Mouse (Mus musculus) ZHBTc4 (cell line): ENCODE measurements around the gene Rhoa.
A peak's percentile ranks its signal among the peaks of the same experiment; 100 is the strongest.
"Not testable (repeated sequence)": the region's sequence is repeated elsewhere in the genome, so short reads cannot be mapped to it uniquely, and the experiment has no call there.

Source experiments
- DNase-seq: peaks from one replicate; pipeline ENCODE4 v3.0.0-alpha.2; 2011; ENCODE audit warnings: low read depth, low spot score

Gene Rhoa

DNA sequence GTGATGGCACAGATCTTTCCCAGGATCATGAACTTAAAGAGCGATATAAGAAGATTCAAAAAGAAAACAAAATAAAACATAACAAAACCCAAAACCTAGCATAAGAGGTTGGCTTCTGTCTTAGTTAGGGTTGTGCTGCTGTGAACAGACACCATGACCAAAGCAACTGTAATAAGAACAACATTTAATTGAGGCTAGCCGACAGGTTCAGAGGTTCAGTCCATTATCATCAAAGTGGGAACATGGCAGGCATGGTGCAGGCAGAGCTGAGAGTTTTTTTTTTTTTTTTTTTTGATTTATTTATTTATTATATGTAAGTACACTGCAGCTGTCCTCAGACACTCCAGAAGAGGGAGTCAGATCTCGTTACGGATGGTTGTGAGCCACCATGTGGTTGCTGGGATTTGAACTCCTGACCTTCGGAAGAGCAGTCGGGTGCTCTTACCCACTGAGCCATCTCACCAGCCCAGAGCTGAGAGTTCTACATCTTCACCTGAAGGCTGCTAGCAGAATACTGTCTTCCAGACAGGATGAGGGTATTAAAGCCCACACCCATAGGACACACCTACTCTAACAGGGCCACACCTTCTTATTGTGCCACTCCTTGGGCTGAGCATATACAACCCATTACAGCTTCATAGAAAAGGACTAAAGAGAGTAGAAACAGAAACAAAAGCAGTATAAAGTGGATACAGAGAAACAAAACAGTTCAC lies 18.2 kb upstream of the Rhoa start:
- peak; percentile 71 for DNase-seq

DNA sequence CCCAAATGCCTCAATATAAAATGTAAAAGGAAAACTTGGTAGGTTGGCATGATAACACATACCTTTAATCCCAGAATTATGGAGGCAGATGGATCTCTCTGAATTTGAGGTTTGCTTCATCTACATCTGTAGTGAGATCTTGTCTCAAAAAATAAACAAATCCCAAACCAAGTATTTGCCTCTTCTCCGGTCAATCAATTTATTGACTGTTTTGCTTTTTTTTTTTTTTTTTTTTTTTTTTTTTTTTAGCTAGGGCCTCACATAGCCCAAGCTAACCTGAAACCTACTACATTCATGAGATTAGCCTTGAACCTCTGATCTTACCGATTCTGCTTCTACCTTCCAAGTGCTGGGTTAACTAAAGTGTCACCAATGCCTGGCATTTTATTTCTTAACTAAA lies 16.6 kb upstream of the Rhoa start:
- no peak for DNase-seq

DNA sequence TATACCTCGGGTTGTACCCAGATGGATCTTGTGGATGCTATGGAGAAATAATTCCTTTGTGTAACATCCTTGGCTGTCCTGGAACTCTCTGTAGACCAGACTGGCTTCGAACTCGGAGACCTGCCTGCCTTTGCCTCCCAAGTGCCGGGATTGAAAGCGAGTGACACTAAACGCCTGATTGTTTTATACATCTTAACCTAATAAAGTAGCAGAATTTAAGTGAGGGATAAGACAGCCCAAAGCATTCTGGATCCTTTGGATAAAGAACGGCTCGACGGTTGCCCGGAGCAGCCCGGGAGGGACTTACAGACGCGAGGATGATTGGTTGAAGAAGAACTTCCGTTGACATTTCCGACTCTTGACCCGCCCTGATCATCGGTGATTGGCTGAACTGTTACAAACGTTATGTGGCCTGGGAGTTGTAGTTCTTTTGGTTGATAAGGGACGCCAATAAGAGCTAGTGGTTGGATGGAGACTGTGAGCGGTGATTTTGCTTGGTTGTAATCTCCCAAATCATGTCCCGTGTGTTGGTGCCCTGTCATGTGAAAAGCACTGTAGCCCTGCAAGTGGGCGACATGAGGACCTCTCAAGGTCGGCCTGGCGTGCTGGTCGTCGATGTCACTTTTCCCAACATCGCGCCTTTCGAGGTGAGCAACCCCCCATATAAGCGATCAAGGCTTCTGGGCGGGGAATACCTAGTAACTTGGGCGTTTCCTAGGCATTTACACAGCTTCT lies 15.7 kb upstream of the Rhoa start, which contains the start of gene Nicn1:
Gene Nicn1, plus strand, starts transcription at position 414 of the 735 bp plus-strand sequence.
- peak; percentile 97 for DNase-seq

GRCm38 (mm10) chr9:108290773-108291172 lies 15.2 kb upstream of the Rhoa start:
- no peak for DNase-seq

DNA sequence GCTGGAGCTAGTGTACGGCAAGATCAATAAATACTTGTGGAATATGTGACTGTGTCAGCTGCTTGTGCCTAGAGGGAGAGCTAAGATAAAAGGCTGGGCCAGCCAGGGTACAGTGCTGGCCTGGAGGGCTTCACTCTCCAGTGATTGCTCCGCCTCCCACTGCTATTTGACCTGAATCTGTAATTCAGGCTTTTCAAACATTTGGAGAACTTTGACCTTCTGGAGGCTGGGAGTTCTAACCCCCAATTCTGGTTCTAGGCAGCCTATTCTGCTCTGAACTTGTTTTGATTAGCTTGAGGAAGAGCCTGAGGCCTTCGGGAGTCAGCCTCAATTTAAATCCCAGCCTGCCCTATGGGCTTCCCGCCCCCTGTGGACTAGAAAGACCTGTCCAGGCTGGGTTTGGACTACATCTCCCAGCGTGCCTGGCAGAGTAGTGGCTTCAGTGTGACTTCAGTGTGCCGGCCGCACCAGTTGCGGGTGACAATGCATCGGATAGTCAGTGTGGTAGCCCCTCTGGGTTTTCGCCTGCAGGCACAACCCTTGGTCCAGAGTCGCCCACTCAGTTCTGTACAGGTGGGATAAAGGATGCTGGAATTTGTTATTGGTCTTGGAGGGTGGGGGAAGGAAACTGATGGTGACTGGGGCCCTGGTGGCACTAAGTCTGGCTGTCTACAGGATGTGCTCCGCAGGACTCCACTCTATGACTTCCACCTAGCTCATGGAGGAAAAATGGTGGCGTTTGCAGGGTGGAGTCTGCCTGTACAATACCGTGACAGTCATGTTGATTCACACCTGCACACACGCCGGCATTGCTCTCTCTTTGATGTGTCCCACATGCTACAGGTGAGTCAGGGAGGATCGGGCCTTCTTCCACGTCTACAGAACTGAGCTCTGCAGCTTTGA lies 9.2 kb upstream of the Rhoa start, which contains the start of gene Amt:
Gene Amt, plus strand, starts transcription at position 401 of the 903 bp plus-strand sequence.
- DNase-seq: peak; percentile 99

DNA sequence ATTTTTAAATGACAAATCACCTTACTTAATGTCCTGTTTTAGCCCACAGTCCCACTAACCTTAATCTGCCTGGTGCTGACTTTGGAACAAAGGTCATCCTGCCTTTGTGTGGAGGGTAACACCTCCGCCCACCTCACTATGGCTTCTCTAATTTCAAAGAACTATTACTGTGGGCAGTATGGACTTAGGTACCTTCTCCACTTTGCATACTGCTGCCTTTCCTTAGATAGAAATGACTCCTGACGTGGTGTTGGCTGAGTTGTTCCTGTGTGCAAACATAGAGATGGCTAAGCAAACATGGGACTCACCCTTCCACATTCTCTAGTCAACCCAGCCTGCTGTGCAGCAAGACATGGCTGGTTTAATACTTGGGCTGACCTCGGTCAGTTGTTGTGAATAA lies 4.1 kb upstream of the Rhoa start:
- DNase-seq: peak; percentile 73

DNA sequence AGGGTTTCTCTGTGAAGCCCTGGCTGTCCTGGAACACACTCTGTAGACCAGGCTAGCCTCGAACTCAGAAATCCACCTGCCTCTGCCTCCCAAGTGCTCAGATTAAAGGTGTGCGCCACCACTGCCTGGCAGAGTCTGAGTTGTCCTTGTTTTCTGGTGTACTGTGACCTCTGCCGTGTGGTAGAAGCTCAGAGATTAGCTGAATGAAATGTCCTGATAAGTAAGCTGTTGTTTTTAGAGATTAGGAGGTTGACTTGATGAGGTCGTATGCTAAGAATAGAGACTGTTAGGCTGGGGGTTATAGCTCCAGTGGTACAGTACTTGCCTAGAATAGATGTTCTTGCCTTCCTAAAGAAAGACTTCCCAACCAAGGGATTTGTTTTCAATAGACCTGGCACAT lies 1.2 kb upstream of the Rhoa start:
- DNase-seq: no peak

- no peak for DNase-seq
Observed at GRCm38 (mm10) chr9:108305170-108305569, 759 bp upstream of the Rhoa start.

- peak; percentile 90 for DNase-seq
Observed at GRCm38 (mm10) chr9:108306571-108306980, 647 bp downstream of the Rhoa start.

- no peak for DNase-seq
Observed at GRCm38 (mm10) chr9:108307021-108307807, 1.3 kb downstream of the Rhoa start.

DNA sequence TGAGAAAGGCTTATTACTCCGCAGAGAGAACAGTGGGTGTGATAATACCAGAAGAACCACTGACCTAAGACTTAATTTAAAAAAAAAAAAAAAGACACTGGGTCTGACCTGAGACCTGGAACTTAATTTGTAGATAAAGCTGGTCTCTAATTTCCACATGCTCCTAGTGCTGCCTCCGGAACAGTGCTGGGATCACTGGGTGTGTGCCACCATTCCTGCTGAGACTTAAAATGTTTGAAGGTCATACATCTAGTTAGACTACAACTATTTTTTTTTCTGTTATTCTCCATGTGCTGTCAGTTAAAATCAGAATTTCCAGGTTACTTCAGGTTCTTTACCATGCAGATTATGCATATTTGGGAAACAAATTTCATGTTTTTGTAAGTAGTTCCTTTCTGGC lies 2.2 kb downstream of the Rhoa start:
- DNase-seq: no peak

DNA sequence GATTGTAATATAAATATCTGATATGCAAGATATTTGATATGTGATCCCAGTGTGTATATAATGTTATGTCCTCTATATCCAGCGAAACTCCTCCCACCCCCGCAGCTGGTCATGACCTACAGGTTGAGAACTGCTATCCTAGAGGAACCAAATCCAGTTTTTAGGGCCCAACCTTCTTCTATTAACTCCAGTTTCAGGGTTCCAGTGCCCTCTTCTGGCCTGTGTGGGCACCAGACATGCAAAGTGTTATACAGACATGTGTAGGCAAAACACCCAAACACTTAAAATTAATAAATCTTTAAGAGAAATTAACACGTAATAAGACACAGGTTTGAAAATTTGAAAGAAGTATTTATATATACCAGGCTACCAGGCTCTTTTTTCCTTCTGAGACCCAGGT lies 11.6 kb downstream of the Rhoa start:
- DNase-seq: peak; percentile 27

GRCm38 (mm10) chr9:108318462-108318861 lies 12.5 kb downstream of the Rhoa start:
- no peak for DNase-seq

- not testable (repeated sequence) for DNase-seq
Observed at GRCm38 (mm10) chr9:108322054-108322453, 16.1 kb downstream of the Rhoa start.

- DNase-seq: no peak
Observed at GRCm38 (mm10) chr9:108324784-108325183, 18.9 kb downstream of the Rhoa start.

- no peak for DNase-seq
Observed at GRCm38 (mm10) chr9:108325811-108326210, 19.9 kb downstream of the Rhoa start.

DNA sequence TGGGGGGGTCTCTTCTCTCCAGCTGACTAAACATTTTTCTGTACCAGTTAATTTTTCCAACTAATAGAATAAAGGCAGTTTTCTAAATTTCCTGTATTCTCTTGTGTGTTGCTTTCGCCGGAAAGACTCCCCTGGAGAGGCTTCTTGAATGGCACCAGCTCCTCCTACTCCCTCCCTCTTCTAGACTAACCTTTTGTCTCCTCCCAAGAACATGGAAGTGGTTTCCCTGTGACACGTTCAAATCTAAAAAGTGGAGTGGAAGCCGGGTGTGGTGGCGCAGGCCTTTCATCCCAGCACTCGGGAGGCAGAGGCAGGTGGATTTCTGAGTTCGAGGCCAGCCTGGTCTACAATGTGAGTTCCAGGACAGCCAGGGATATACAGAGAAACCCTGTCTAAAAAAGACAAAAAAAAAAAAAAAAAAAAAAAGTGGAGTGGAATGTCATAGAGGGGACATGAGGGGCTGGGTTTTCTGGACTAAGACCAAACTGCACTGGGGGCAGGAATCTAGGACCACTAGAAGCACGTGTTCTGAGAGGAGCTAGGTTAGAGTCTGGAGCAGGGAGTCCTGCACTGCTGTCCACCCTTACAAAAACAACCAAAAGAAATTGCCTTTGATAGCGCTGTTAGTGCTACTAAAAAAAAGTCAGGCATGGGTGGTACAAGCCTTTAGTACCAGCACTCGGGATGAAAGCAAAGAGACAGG lies 32.1 kb downstream of the Rhoa start:
- peak; percentile 56 for DNase-seq

GRCm38 (mm10) chr9:108338551-108338885 lies 32.6 kb downstream of the Rhoa start:
- DNase-seq: peak; percentile 62

DNA sequence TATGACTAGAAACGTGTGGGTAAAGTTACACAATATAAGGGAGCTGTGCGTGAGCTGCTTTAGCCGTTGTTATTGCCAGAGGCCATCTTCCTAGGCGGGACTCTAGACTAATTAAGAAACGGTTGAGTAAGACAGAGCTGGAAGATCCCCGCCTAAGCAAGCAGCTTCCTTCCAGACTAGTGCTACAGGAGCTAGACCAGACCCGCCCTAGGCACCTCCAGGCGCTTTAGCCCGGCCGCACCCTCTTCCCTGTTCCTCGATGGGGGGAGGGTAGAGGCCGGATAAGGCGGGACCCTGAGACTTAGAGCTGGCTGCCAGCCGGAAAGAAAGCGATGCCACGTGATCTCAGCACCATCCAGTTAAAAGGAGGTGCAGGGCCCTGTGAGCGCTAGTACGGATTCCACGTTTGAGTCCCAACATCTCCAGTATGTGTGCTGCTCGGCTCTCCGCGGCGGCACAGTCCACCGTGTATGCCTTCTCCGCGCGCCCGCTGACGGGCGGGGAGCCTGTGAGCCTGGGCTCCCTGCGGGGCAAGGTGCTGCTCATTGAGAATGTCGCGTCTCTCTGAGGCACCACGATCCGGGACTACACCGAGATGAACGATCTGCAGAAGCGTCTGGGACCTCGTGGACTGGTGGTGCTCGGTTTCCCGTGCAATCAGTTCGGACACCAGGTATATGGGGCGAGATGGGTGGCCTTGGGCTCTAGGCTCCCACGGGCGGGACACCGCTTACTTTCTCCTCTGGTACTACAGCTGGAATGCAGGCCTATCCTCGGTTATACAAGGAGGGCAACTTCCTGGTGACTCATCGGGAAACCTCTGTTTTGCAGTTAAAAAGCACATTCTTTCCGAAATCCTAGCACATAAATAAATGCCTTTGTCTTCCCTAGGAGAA lies 33.2 kb downstream of the Rhoa start, which contains the start of gene Gpx1:
Gene Gpx1, plus strand, starts transcription at position 18 of the 896 bp plus-strand sequence.
- DNase-seq: peak; percentile 100

GRCm38 (mm10) chr9:108339886-108340257 lies 33.9 kb downstream of the Rhoa start:
- peak; percentile 57 for DNase-seq
